Mouse (Mus musculus) cortical plate, adult 2 months (tissue): Measurements from ENCODE around the gene Pbld1. TPM values are rescaled to one million over a fixed set of nuclear protein-coding genes. Genes with fewer than 3 reads are reported as not detected.
"Not testable (repeated sequence)": the region's sequence is repeated elsewhere in the genome, so short reads cannot be mapped to it uniquely, and the experiment has no call there.

Source experiments
- H3K27ac ChIP-seq: fragments of 200-500 bp; 2 replicates; pipeline ENCODE4 v1.5.1; 2012; ENCODE audit warnings: low read length, control low read depth, inconsistent platforms; ENCODE audit not compliant: insufficient read depth
- H3K4me1 ChIP-seq: fragments of 200-500 bp; 2 replicates; pipeline ENCODE4 v1.6.1; 2011; ENCODE audit warnings: low read length; ENCODE audit not compliant: control insufficient read depth, insufficient read depth
- H3K4me3 ChIP-seq: fragments of 200-500 bp; 2 replicates; pipeline ENCODE4 v1.5.1; 2011; ENCODE audit warnings: mild to moderate bottlenecking, low read length, control low read depth; ENCODE audit not compliant: insufficient read depth
- CTCF ChIP-seq: fragments of 200-500 bp; IDR thresholded peaks from 2 replicates; pipeline ENCODE4 v1.5.1; 2011; ENCODE audit warnings: mild to moderate bottlenecking, control low read depth, low read length; ENCODE audit not compliant: insufficient read depth; ENCODE audit errors: extremely low read depth
- POLR2A ChIP-seq: fragments of 200-500 bp; IDR thresholded peaks from 2 replicates; pipeline ENCODE4 v1.6.1; 2011; ENCODE audit warnings: mild to moderate bottlenecking, low read length, control low read depth; ENCODE audit not compliant: insufficient read depth; ENCODE audit errors: extremely low read depth
- polyA plus RNA-seq: library from polyadenylated mRNA; depleted of rRNA; stranded (reverse); fragments of >200 nt; gene quantifications from 2 replicates; pipeline ENCODE4 v1.2.3, GENCODE M21; 2012

Pbld1 gene
- polyA plus RNA-seq, 1 experiment: 0.17 TPM

- Histone ChIP-seq H3K4me3 (no peak overlapping the region), H3K27ac (no peak overlapping the region), H3K4me1 (no peaks in the 10 kb centered on the region)
- no peak for TF ChIP-seq POLR2A
Measured at GRCm38 (mm10) chr10:63039867-63040628, 19.9 kb upstream of the Pbld1 start.

- TF ChIP-seq POLR2A (no peak), CTCF (0 out of 2 replicates have a peak, but pooled peaks have one; percentile 3)
- Histone ChIP-seq H3K4me3 (no peak overlapping the region), H3K27ac (no peak overlapping the region), H3K4me1 (no peaks in the 10 kb centered on the region)
Measured at GRCm38 (mm10) chr10:63043154-63043553, 16.8 kb upstream of the Pbld1 start.

GRCm38 (mm10) chr10:63047751-63048150 is 12.2 kb upstream of the Pbld1 start:
- Histone ChIP-seq H3K4me3 (no peak overlapping the region), H3K27ac (no peak overlapping the region), H3K4me1 (no peaks in the 10 kb centered on the region)
- TF ChIP-seq POLR2A: no peak
- TF ChIP-seq CTCF: no peak

- H3K27ac ChIP-seq: no peak overlapping the region
- H3K4me1 ChIP-seq: no peaks in the 10 kb centered on the region
- no peak overlapping the region for H3K4me3 ChIP-seq
- no peak for TF ChIP-seq POLR2A
- no peak for TF ChIP-seq CTCF
Measured at GRCm38 (mm10) chr10:63049106-63049505, 10.9 kb upstream of the Pbld1 start.

- TF ChIP-seq CTCF (no peak), POLR2A (no peak)
- H3K27ac ChIP-seq: no peak overlapping the region
- H3K4me1 ChIP-seq: no peaks in the 10 kb centered on the region
- H3K4me3 ChIP-seq: no peak overlapping the region
Measured at GRCm38 (mm10) chr10:63051267-63051666, 8.7 kb upstream of the Pbld1 start.

GRCm38 (mm10) chr10:63052011-63052410 is 8.0 kb upstream of the Pbld1 start:
- H3K4me3 ChIP-seq: no peak overlapping the region
- no peak overlapping the region for H3K27ac ChIP-seq
- H3K4me1 ChIP-seq: no peaks in the 10 kb centered on the region
- no peak for TF ChIP-seq POLR2A
- no peak for TF ChIP-seq CTCF

GRCm38 (mm10) chr10:63053007-63053406 is 7.0 kb upstream of the Pbld1 start:
- Histone ChIP-seq H3K4me1 (no peaks in the 10 kb centered on the region), H3K27ac (no peak overlapping the region), H3K4me3 (no peak overlapping the region)
- TF ChIP-seq CTCF: no peak

GRCm38 (mm10) chr10:63054071-63054470 is 5.9 kb upstream of the Pbld1 start:
- not testable (repeated sequence) for H3K4me3 ChIP-seq, H3K4me1 ChIP-seq, H3K27ac ChIP-seq

GRCm38 (mm10) chr10:63054586-63054985 is 5.4 kb upstream of the Pbld1 start:
- Histone ChIP-seq H3K4me3 (no peak overlapping the region), H3K27ac (no peak overlapping the region), H3K4me1 (no peaks in the 10 kb centered on the region)
- TF ChIP-seq CTCF: no peak
- no peak for TF ChIP-seq POLR2A

GRCm38 (mm10) chr10:63056966-63057750 is 2.8 kb upstream of the Pbld1 start:
- TF ChIP-seq CTCF (no peak), POLR2A (no peak)
- H3K27ac ChIP-seq: no peak overlapping the region
- H3K4me3 ChIP-seq: no peak overlapping the region
- H3K4me1 ChIP-seq: no peaks in the 10 kb centered on the region
